36 mouse cellular contexts compared by ENCODE assay signal in genomic region chr5:137167539-137167938, GRCm38 (mm10). TPM values are rescaled to one million over a fixed set of nuclear protein-coding genes. Genes with fewer than 3 reads are reported as not detected.
"Had no signal": no experiment of that assay in that cellular context is flagged by ENCODE, and none has a peak within 500 bp of the region (broad histone marks: within the 10 kb centered on the region; RNA-seq: fewer than 3 reads in every experiment).

No protein-coding gene starts in this region.

- H3K9me3 ChIP-seq: heart, embryonic 10.5 days; heart, embryonic 12.5 days; hindbrain, embryonic 13.5 days; hindbrain, embryonic 15.5 days; kidney, embryonic 15.5 days; limb, embryonic 10.5 days; limb, embryonic 12.5 days; liver, embryonic 13.5 days had no signal

- H3K36me3 ChIP-seq: heart, embryonic 10.5 days; heart, embryonic 12.5 days; hindbrain, embryonic 13.5 days; hindbrain, embryonic 15.5 days; kidney, embryonic 15.5 days; limb, embryonic 10.5 days; limb, embryonic 12.5 days; liver, embryonic 13.5 days had no signal

- H3K4me3 ChIP-seq: gastrocnemius, adult 2 months; heart, embryonic 10.5 days; heart, embryonic 12.5 days; hindbrain, embryonic 13.5 days; hindbrain, embryonic 15.5 days; kidney, embryonic 15.5 days; left cerebral cortex, adult 2 months; limb, embryonic 10.5 days; limb, embryonic 12.5 days; liver, embryonic 13.5 days had no signal

- H3K27me3 ChIP-seq: hindbrain, embryonic 13.5 days; hindbrain, embryonic 15.5 days had no signal

- ATAC-seq: forebrain, embryonic 16.5 days; hindbrain, postnatal 0 days had no signal

- H3K9ac ChIP-seq: heart, embryonic 12.5 days; hindbrain, embryonic 13.5 days; hindbrain, embryonic 15.5 days; kidney, embryonic 15.5 days; limb, embryonic 12.5 days; liver, embryonic 13.5 days had no signal

- H3K27ac ChIP-seq: gastrocnemius, adult 2 months; heart, embryonic 10.5 days; hindbrain, embryonic 13.5 days; hindbrain, embryonic 15.5 days; hindbrain, postnatal 0 days; kidney, embryonic 15.5 days; kidney, postnatal 0 days; left cerebral cortex, adult 2 months; limb, embryonic 10.5 days; limb, embryonic 12.5 days; liver, embryonic 13.5 days had no signal

- H3K4me2 ChIP-seq: heart, embryonic 12.5 days; hindbrain, embryonic 13.5 days; hindbrain, embryonic 15.5 days; kidney, embryonic 15.5 days; limb, embryonic 12.5 days; liver, embryonic 11.5 days; liver, embryonic 13.5 days had no signal

- H3K4me1 ChIP-seq: heart, embryonic 10.5 days; heart, embryonic 12.5 days; hindbrain, embryonic 13.5 days; hindbrain, embryonic 15.5 days; limb, embryonic 10.5 days; limb, embryonic 12.5 days; liver, embryonic 13.5 days had no signal

- DNase-seq: gastrocnemius, adult 2 months; gastrocnemius, postnatal 10 days; gastrocnemius, postnatal 25 days; heart, adult 18-20 months; heart, postnatal 10 days; heart, postnatal 36 days; kidney, adult 18-20 months; kidney, adult 9 months; kidney, postnatal 14 days; kidney, postnatal 36 days; layer of hippocampus, adult 9-11 months; layer of hippocampus, postnatal 36 days; liver; liver, embryonic 13.5 days had no signal

RNA-seq across cellular contexts. Expression of gene Muc3, which starts 18.4 kb away (rescaled TPM):
- total RNA-seq: gastrocnemius, adult 2 months; gastrocnemius, postnatal 10 days; gastrocnemius, postnatal 25 days; heart, adult 18-20 months; heart, adult 8-10 months; heart, postnatal 10 days; heart, postnatal 36 days; hindbrain, postnatal 0 days; layer of hippocampus, adult 18-20 months; layer of hippocampus, adult 8-10 months; layer of hippocampus, postnatal 14 days; layer of hippocampus, postnatal 36 days; left cerebral cortex, adult 2 months; left cerebral cortex, postnatal 14 days; left cerebral cortex, postnatal 36 days had no signal
- polyA plus RNA-seq: forebrain, embryonic 16.5 days; heart, embryonic 10.5 days; heart, embryonic 12.5 days; heart, embryonic 14.5 days; hindbrain, embryonic 11.5 days; hindbrain, embryonic 13.5 days; hindbrain, embryonic 15.5 days; hindbrain, postnatal 0 days; kidney, embryonic 15.5 days; limb, embryonic 10.5 days; limb, embryonic 12.5 days; limb, embryonic 14.5 days; liver, embryonic 11.5 days; liver, embryonic 13.5 days had no signal

RNA-seq across cellular contexts. Expression of gene Muc3a, which starts 44.6 kb away (rescaled TPM):
- total RNA-seq: hematopoietic stem cell, adult 5-6 weeks; hindbrain, postnatal 0 days had no signal
- polyA plus RNA-seq: forebrain, embryonic 16.5 days; heart, embryonic 14.5 days; limb, embryonic 10.5 days; liver, embryonic 11.5 days had no signal
